Mouse (Mus musculus): ENCODE measurements around the gene Gm20498. TPM values are rescaled to one million over a fixed set of nuclear protein-coding genes. Genes with fewer than 3 reads are reported as not detected.
"Not testable (repeated sequence)": the region's sequence is repeated elsewhere in the genome, so short reads cannot be mapped to it uniquely, and the experiment has no call there.

Gm20498 gene
- polyA plus RNA-seq, 1 experiment: 32.0 TPM

GRCm38 (mm10) chr12:81421846-81422245, 110.9 kb downstream of the Gm20498 start, which contains the start of gene Adam4:
Gene Adam4 (minus strand): TSS chr12:81421946.
- no peaks in the 10 kb centered on the region for H3K79me2 ChIP-seq (ENCODE audit: control insufficient read depth, insufficient read depth)
- H3ac ChIP-seq (ENCODE audit: control insufficient read depth, insufficient read length): no peak within 1 kb of the TSS
- TF ChIP-seq TCF12 (IDR thresholded peaks at IDR 0.05; ENCODE audit: insufficient read depth, poor library complexity, severe bottlenecking) (no peak), POLR2A (IDR thresholded peaks at IDR 0.05; ENCODE audit: insufficient read length, low read depth) (no peak), E2F4 (IDR thresholded peaks at IDR 0.05; ENCODE audit: insufficient read depth) (no peak), SRF (IDR thresholded peaks at IDR 0.05; ENCODE audit: control insufficient read depth, insufficient read length, low read depth) (no peak), USF1 (IDR thresholded peaks at IDR 0.05; ENCODE audit: low read depth) (no peak), REST (IDR thresholded peaks at IDR 0.05; ENCODE audit: insufficient read depth, insufficient read length) (no peak), TCF3 (IDR thresholded peaks at IDR 0.05; ENCODE audit: insufficient read length, low read depth) (no peak), MYOG (IDR thresholded peaks at IDR 0.05; ENCODE audit: control insufficient read depth in 1 of 3, insufficient read depth in 1 of 3, insufficient read length in 2 of 3, low read depth in 2 of 3) (no peak), POLR2AphosphoS2 (IDR thresholded peaks at IDR 0.05; ENCODE audit: insufficient read length, low read depth) (no peak)
- no peaks in the 10 kb centered on the region for H3K36me3 ChIP-seq (ENCODE audit: control insufficient read depth, insufficient read depth)
- H3K4me3 ChIP-seq: no peak within 1 kb of the TSS
- H3K27me3 ChIP-seq (ENCODE audit: control insufficient read depth, insufficient read depth, insufficient read length): no peaks in the 10 kb centered on the region
- H3K4me2 ChIP-seq (ENCODE audit: low read depth): no peak within 1 kb of the TSS

DNA sequence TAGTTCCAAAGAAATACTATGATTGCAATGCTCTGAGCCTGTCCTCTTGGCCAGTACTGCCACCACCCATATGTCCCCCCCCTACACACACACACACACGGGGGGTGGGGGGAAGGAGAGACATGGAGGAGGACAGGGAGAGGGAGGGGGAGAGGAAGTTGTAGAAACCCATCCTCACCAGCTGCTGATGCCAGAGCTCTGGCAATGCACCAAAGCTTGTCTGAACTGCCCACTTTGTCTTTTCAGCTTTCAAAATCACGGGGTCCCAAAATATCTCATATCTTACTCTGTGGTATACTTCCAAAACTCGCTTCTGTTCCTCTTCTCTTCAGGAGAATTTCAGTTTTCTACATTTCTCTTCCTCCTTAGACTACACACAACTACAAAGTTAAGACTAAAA, 119.5 kb downstream of the Gm20498 start:
- Histone ChIP-seq H3K36me3 (ENCODE audit: control insufficient read depth, insufficient read depth) (no peaks in the 10 kb centered on the region), H3K27me3 (ENCODE audit: control insufficient read depth, insufficient read depth, insufficient read length) (no peaks in the 10 kb centered on the region), H3K79me2 (ENCODE audit: control insufficient read depth, insufficient read depth) (no peaks in the 10 kb centered on the region), H3ac (ENCODE audit: control insufficient read depth, insufficient read length) (no peak overlapping the region), H3K4me2 (ENCODE audit: low read depth) (no peak overlapping the region), H3K4me3 (no peak overlapping the region)
- TF ChIP-seq MAX (IDR thresholded peaks at IDR 0.05; ENCODE audit: low read depth) (no peak), TCF3 (IDR thresholded peaks at IDR 0.05; ENCODE audit: insufficient read length, low read depth) (no peak), TCF12 (IDR thresholded peaks at IDR 0.05; ENCODE audit: insufficient read depth, poor library complexity, severe bottlenecking) (no peak), USF1 (IDR thresholded peaks at IDR 0.05; ENCODE audit: low read depth) (no peak), CEBPB (IDR thresholded peaks at IDR 0.05; ENCODE audit: insufficient read depth, poor library complexity, severe bottlenecking) (no peak), E2F4 (IDR thresholded peaks at IDR 0.05; ENCODE audit: insufficient read depth) (no peak), MYOD1 (IDR thresholded peaks at IDR 0.05; ENCODE audit: control insufficient read depth in 1 of 3, insufficient read length in 2 of 3, low read depth in 2 of 3) (no peak)

- Histone ChIP-seq H3K36me3 (ENCODE audit: control insufficient read depth, insufficient read depth) (no peaks in the 10 kb centered on the region), H3K4me3 (no peak overlapping the region), H3K4me2 (ENCODE audit: low read depth) (no peak overlapping the region), H3ac (ENCODE audit: control insufficient read depth, insufficient read length) (no peak overlapping the region), H3K27me3 (ENCODE audit: control insufficient read depth, insufficient read depth, insufficient read length) (no peaks in the 10 kb centered on the region), H3K79me2 (ENCODE audit: control insufficient read depth, insufficient read depth) (no peaks in the 10 kb centered on the region)
- TF ChIP-seq TCF12 (IDR thresholded peaks at IDR 0.05; ENCODE audit: insufficient read depth, poor library complexity, severe bottlenecking): no peak
Measured at GRCm38 (mm10) chr12:81408966-81409365, 123.7 kb downstream of the Gm20498 start.

DNA sequence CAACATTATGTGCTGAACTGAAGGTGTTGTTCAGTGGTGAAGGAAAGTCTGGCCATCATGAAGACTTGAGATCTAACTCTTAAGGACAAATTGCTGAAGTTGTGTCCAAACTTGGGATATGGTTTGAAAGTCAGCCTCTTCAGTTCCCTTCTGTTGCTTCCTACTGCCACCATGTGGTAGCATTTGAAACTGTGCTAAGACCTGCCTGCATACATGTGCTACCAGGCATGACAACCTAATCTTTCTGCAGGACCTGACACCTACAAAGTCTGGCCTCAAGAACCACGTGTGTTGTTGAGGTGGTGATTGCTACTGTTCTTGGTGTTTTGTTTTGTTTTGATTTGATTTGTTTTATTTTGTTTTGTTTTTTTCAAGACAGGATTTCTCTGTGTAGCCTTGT, 130.5 kb downstream of the Gm20498 start:
- Histone ChIP-seq H3K79me2 (ENCODE audit: control insufficient read depth, insufficient read depth) (no peaks in the 10 kb centered on the region), H3ac (ENCODE audit: control insufficient read depth, insufficient read length) (no peak overlapping the region)

GRCm38 (mm10) chr12:81379364-81379763, 153.3 kb downstream of the Gm20498 start, which contains the start of gene Gm4787:
Gene Gm4787 (minus strand): TSS chr12:81379464.
- H3K36me3 ChIP-seq (ENCODE audit: control insufficient read depth, insufficient read depth); H3ac ChIP-seq (ENCODE audit: control insufficient read depth, insufficient read length); H3K4me3 ChIP-seq; H3K4me2 ChIP-seq (ENCODE audit: low read depth); H3K79me2 ChIP-seq (ENCODE audit: control insufficient read depth, insufficient read depth); H3K27me3 ChIP-seq (ENCODE audit: control insufficient read depth, insufficient read depth, insufficient read length): not testable (repeated sequence)

More for the DNA sequence above, 130.5 kb downstream of the Gm20498 start:
- Histone ChIP-seq H3K4me2 (ENCODE audit: low read depth) (no peak overlapping the region), H3K4me3 (no peak overlapping the region), H3K27me3 (ENCODE audit: control insufficient read depth, insufficient read depth, insufficient read length) (no peaks in the 10 kb centered on the region), H3K36me3 (ENCODE audit: control insufficient read depth, insufficient read depth) (no peaks in the 10 kb centered on the region)
- TF ChIP-seq MYOD1 (IDR thresholded peaks at IDR 0.05; ENCODE audit: control insufficient read depth in 1 of 3, insufficient read length in 2 of 3, low read depth in 2 of 3) (no peak), MAX (IDR thresholded peaks at IDR 0.05; ENCODE audit: low read depth) (no peak), MYOG (IDR thresholded peaks at IDR 0.05; ENCODE audit: control insufficient read depth in 1 of 3, insufficient read depth in 1 of 3, insufficient read length in 2 of 3, low read depth in 2 of 3) (no peak), E2F4 (IDR thresholded peaks at IDR 0.05; ENCODE audit: insufficient read depth) (no peak), TCF3 (IDR thresholded peaks at IDR 0.05; ENCODE audit: insufficient read length, low read depth) (no peak), POLR2AphosphoS2 (IDR thresholded peaks at IDR 0.05; ENCODE audit: insufficient read length, low read depth) (no peak), SRF (IDR thresholded peaks at IDR 0.05; ENCODE audit: control insufficient read depth, insufficient read length, low read depth) (no peak), CEBPB (IDR thresholded peaks at IDR 0.05; ENCODE audit: insufficient read depth, poor library complexity, severe bottlenecking) (no peak), POLR2A (IDR thresholded peaks at IDR 0.05; ENCODE audit: insufficient read length, low read depth) (no peak), REST (IDR thresholded peaks at IDR 0.05; ENCODE audit: insufficient read depth, insufficient read length) (no peak), TCF12 (IDR thresholded peaks at IDR 0.05; ENCODE audit: insufficient read depth, poor library complexity, severe bottlenecking) (no peak), USF1 (IDR thresholded peaks at IDR 0.05; ENCODE audit: low read depth) (no peak)

DNA sequence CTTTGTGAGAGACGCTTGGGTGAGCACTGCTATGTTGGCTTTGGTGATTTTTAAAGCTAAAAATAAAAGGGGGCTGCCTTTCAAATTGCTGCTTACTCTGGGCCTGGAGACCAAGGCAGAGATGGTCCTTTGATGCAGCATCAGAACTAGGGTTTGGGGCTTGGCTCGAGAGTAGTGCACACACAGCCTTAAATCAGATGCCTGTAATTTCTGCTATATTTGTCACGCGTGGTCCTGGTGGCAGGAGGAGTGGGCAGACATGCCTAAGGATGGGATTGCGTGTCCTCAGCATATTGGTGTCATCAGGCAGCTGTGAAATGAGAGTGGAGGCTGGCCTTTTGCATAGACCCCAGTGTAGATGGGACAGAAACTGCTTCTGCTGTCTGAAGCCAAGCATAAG, 198.9 kb downstream of the Gm20498 start:
- H3K4me2 ChIP-seq (ENCODE audit: low read depth): no peak overlapping the region
- H3K4me3 ChIP-seq: no peak overlapping the region
- no peaks in the 10 kb centered on the region for H3K36me3 ChIP-seq (ENCODE audit: control insufficient read depth, insufficient read depth)
- peaks cover 42% of the 10 kb centered on the region for H3K27me3 ChIP-seq (ENCODE audit: control insufficient read depth, insufficient read depth, insufficient read length)
- no peaks in the 10 kb centered on the region for H3K79me2 ChIP-seq (ENCODE audit: control insufficient read depth, insufficient read depth)
- H3ac ChIP-seq (ENCODE audit: control insufficient read depth, insufficient read length): no peak overlapping the region
- no peak for TF ChIP-seq CEBPB (IDR thresholded peaks at IDR 0.05; ENCODE audit: insufficient read depth, poor library complexity, severe bottlenecking)
- TF ChIP-seq USF1 (IDR thresholded peaks at IDR 0.05; ENCODE audit: low read depth): no peak
- TF ChIP-seq TCF12 (IDR thresholded peaks at IDR 0.05; ENCODE audit: insufficient read depth, poor library complexity, severe bottlenecking): no peak
- no peak for TF ChIP-seq MYOD1 (IDR thresholded peaks at IDR 0.05; ENCODE audit: control insufficient read depth in 1 of 3, insufficient read length in 2 of 3, low read depth in 2 of 3)
- no peak for TF ChIP-seq POLR2A (IDR thresholded peaks at IDR 0.05; ENCODE audit: insufficient read length, low read depth)
- TF ChIP-seq MYOG (IDR thresholded peaks at IDR 0.05; ENCODE audit: control insufficient read depth in 1 of 3, insufficient read depth in 1 of 3, insufficient read length in 2 of 3, low read depth in 2 of 3): no peak
- TF ChIP-seq TCF3 (IDR thresholded peaks at IDR 0.05; ENCODE audit: insufficient read length, low read depth): no peak
- TF ChIP-seq MAX (IDR thresholded peaks at IDR 0.05; ENCODE audit: low read depth): no peak
- TF ChIP-seq POLR2AphosphoS2 (IDR thresholded peaks at IDR 0.05; ENCODE audit: insufficient read length, low read depth): no peak
- no peak for TF ChIP-seq REST (IDR thresholded peaks at IDR 0.05; ENCODE audit: insufficient read depth, insufficient read length)
- TF ChIP-seq E2F4 (IDR thresholded peaks at IDR 0.05; ENCODE audit: insufficient read depth): no peak
- no peak for TF ChIP-seq SRF (IDR thresholded peaks at IDR 0.05; ENCODE audit: control insufficient read depth, insufficient read length, low read depth)

All from myocyte (in vitro differentiated cells).